Mouse (Mus musculus) CH12.LX (cell line): ENCODE measurements around the gene Actr2. TPM values are rescaled to one million over a fixed set of nuclear protein-coding genes. Genes with fewer than 3 reads are reported as not detected.
"Not testable (repeated sequence)": the region's sequence is repeated elsewhere in the genome, so short reads cannot be mapped to it uniquely, and the experiment has no call there.

Experiments used
- DNase-seq: peaks from one replicate; pipeline ENCODE4 v3.0.0-alpha.2; 2013; ENCODE audit errors: extremely low read depth
- H3K27ac ChIP-seq: 2 replicates; pipeline ENCODE4 v1.5.1; 2012; ENCODE audit warnings: low read depth, mild to moderate bottlenecking, control low read depth, moderate library complexity; ENCODE audit not compliant: insufficient read depth
- H3K27me3 ChIP-seq: replicated peaks from 2 replicates; pipeline ENCODE3; 2012; ENCODE audit warnings: inconsistent platforms
- H3K36me3 ChIP-seq, 2 experiments: replicated peaks in 1 of 2; 2 replicates each; pipeline versions ENCODE3 to v1.6.1; 2012; ENCODE audit warnings: inconsistent platforms in 1 of 2, low read length in 1 of 2, mild to moderate bottlenecking in 1 of 2, mixed read lengths in 1 of 2, moderate library complexity in 1 of 2; ENCODE audit not compliant: control insufficient read depth in 1 of 2, insufficient read depth in 1 of 2
- H3K4me1 ChIP-seq, 2 experiments: 2 replicates each; pipeline ENCODE4 v1.6.1; 2012; ENCODE audit warnings: inconsistent platforms in 1 of 2, moderate library complexity in 1 of 2; ENCODE audit not compliant: insufficient read depth in 2 of 2, control insufficient read depth in 1 of 2
- H3K4me2 ChIP-seq: 2 replicates; pipeline ENCODE4 v1.6.1; 2012; ENCODE audit warnings: low read depth, mild to moderate bottlenecking, control low read depth; ENCODE audit not compliant: poor library complexity, insufficient read depth, severe bottlenecking
- H3K4me3 ChIP-seq, 3 experiments: fragments of 150-350 bp in 1 of 3; sonication (generic) in 1 of 3; replicated peaks in 1 of 3; 2 replicates each; pipeline versions ENCODE3 to v1.5.1; 2011 to 2012; ENCODE audit warnings: low read depth in 2 of 3, low read length in 2 of 3, mild to moderate bottlenecking in 2 of 3, moderate library complexity in 2 of 3, control low read depth in 1 of 3, improper control_type of control experiment in 1 of 3, inconsistent platforms in 1 of 3, mixed read lengths in 1 of 3; ENCODE audit not compliant: poor library complexity in 1 of 3
- H3K79me2 ChIP-seq: replicated peaks from 2 replicates; pipeline ENCODE4 v1.6.1; 2012; ENCODE audit warnings: mild to moderate bottlenecking, moderate library complexity; ENCODE audit not compliant: control insufficient read depth, poor library complexity, insufficient read depth, severe bottlenecking; ENCODE audit errors: extremely low read depth
- H3K9ac ChIP-seq: 2 replicates; pipeline ENCODE4 v1.6.1; 2012; ENCODE audit warnings: low read depth, mild to moderate bottlenecking, control low read depth, moderate library complexity; ENCODE audit not compliant: insufficient read depth
- H3K9me3 ChIP-seq: replicated peaks from 2 replicates; pipeline ENCODE3; 2012; ENCODE audit warnings: low read length, inconsistent platforms, mixed read lengths
- EP300 ChIP-seq: IDR thresholded peaks from 2 replicates; pipeline ENCODE4 v1.6.1; 2011; ENCODE audit warnings: low read length, improper control_type of control experiment
- GABPA ChIP-seq: IDR thresholded peaks from 2 replicates; pipeline ENCODE4 v1.6.1; 2012; ENCODE audit warnings: low read depth, low read length, improper control_type of control experiment, inconsistent platforms; ENCODE audit not compliant: insufficient replicate concordance
- HCFC1 ChIP-seq: IDR thresholded peaks from 2 replicates; pipeline ENCODE4 v1.6.1; 2012; ENCODE audit warnings: low read depth, mild to moderate bottlenecking, inconsistent platforms, low read length, improper control_type of control experiment
- IRF4 ChIP-seq: IDR thresholded peaks from 2 replicates; pipeline ENCODE4 v1.6.1; 2014; ENCODE audit warnings: low read depth, mild to moderate bottlenecking, inconsistent platforms, low read length, improper control_type of control experiment
- KAT2A ChIP-seq: IDR thresholded peaks from 2 replicates; pipeline ENCODE4 v1.6.1; 2012; ENCODE audit warnings: low read length, improper control_type of control experiment, inconsistent platforms; ENCODE audit not compliant: insufficient replicate concordance
- MAX ChIP-seq: IDR thresholded peaks from 2 replicates; pipeline ENCODE4 v1.6.1; 2011; ENCODE audit warnings: low read length, improper control_type of control experiment
- MAZ ChIP-seq: IDR thresholded peaks from 2 replicates; pipeline ENCODE4 v1.6.1; 2012; ENCODE audit warnings: low read depth, mild to moderate bottlenecking, inconsistent platforms, low read length, improper control_type of control experiment, moderate library complexity
- MEF2A ChIP-seq: IDR thresholded peaks from 2 replicates; pipeline ENCODE4 v1.6.1; 2014; ENCODE audit warnings: low read depth, mild to moderate bottlenecking, inconsistent platforms, low read length, improper control_type of control experiment, borderline replicate concordance
- MYC ChIP-seq: IDR thresholded peaks from 2 replicates; pipeline ENCODE4 v1.6.1; 2011; ENCODE audit warnings: low read depth, mild to moderate bottlenecking, improper control_type of control experiment, low read length
- NELFE ChIP-seq: IDR thresholded peaks from 2 replicates; pipeline ENCODE4 v1.6.1; 2011; ENCODE audit warnings: low read depth, low read length, improper control_type of control experiment
- NRF1 ChIP-seq: IDR thresholded peaks from 2 replicates; pipeline ENCODE4 v1.6.1; 2014; ENCODE audit warnings: low read depth, mild to moderate bottlenecking, inconsistent platforms, low read length, improper control_type of control experiment, moderate library complexity
- RCOR1 ChIP-seq: conservative IDR thresholded peaks from 2 replicates; pipeline ENCODE4 v1.6.1; 2012; ENCODE audit warnings: low read depth, mild to moderate bottlenecking, inconsistent platforms, low read length, improper control_type of control experiment
- SIN3A ChIP-seq: IDR thresholded peaks from 2 replicates; pipeline ENCODE4 v1.6.1; 2012; ENCODE audit warnings: low read length, improper control_type of control experiment, inconsistent platforms
- TCF12 ChIP-seq: IDR thresholded peaks from 2 replicates; pipeline ENCODE4 v1.6.1; 2014; ENCODE audit warnings: low read depth, mild to moderate bottlenecking, inconsistent platforms, low read length, improper control_type of control experiment
- USF1 ChIP-seq: IDR thresholded peaks from 2 replicates; pipeline ENCODE4 v1.6.1; 2014; ENCODE audit warnings: low read depth, mild to moderate bottlenecking, inconsistent platforms, low read length, improper control_type of control experiment
- USF2 ChIP-seq: conservative IDR thresholded peaks from 2 replicates; pipeline ENCODE4 v1.6.1; 2011; ENCODE audit warnings: low read depth, low read length, improper control_type of control experiment
- dilution Hi-C: fragments of 300-500 bp; cut with MboI; formaldehyde crosslinking; loops from 2 replicates; pipeline ENCODE4 v1.14.3; 2020; ENCODE audit warnings: low sequenced_read_pairs; ENCODE audit not compliant: extremely low pct_unique_long_range_greater_than_20kb, extremely low pct_ligation_motif_present
- in situ Hi-C: fragments of 300-500 bp; cut with MboI; formaldehyde crosslinking; loops from 3 replicates; pipeline ENCODE4 v1.14.3; 2019; ENCODE audit warnings: low sequenced_read_pairs, low pct_ligation_motif_present, low pct_unique_long_range_greater_than_20kb, mixed read lengths
- polyA plus RNA-seq: library from polyadenylated mRNA; unstranded; fragments of >175 nt; gene quantifications from 2 replicates; pipeline ENCODE4 v1.2.1, GENCODE M21; 2012; ENCODE audit warnings: low read depth; ENCODE audit not compliant: insufficient read length
- total RNA-seq, 2 experiments: library from RNA; depleted of rRNA; stranded (reverse); fragments of 300-350 nt in 1 of 2; fragments of >200 nt in 1 of 2; gene quantifications; 2 replicates each; pipeline ENCODE4 v1.2.3; 2012 to 2014

Actr2 gene
- total and polyA plus RNA-seq, 3 experiments = 141 to 327 (median 189) TPM

GRCm38 (mm10) chr11:20064926-20065325, 47.8 kb downstream of the Actr2 start:
- in situ Hi-C loops (no loop called here), dilution Hi-C loops (no loop called here)
- Histone ChIP-seq H3K4me2 (no peak overlapping the region), H3K9me3 (no peaks in the 10 kb centered on the region), H3K79me2 (peaks cover 7% of the 10 kb centered on the region; the same call in 1 of the 2 replicates), H3K4me3 (no peak overlapping the region), H3K9ac (no peak overlapping the region), H3K36me3 (peaks cover 50 to 71% of the 10 kb centered on the region in 2 experiments), H3K4me1 (peaks cover 5 to 21% of the 10 kb centered on the region in 2 experiments), H3K27ac (no peak overlapping the region), H3K27me3 (no peaks in the 10 kb centered on the region)
- no peak for TF ChIP-seq MEF2A
- TF ChIP-seq USF1 = no peak
- TF ChIP-seq MYC = no peak
- no peak for TF ChIP-seq KAT2A
- TF ChIP-seq EP300 = no peak
- no peak for TF ChIP-seq GABPA
- no peak for TF ChIP-seq NRF1
- DNase-seq = no peak

- H3K9ac ChIP-seq, H3K4me2 ChIP-seq, DNase-seq, H3K27me3 ChIP-seq, in situ Hi-C loops, H3K4me3 ChIP-seq, H3K9me3 ChIP-seq, H3K79me2 ChIP-seq, dilution Hi-C loops, H3K27ac ChIP-seq: not testable (repeated sequence)
- Histone ChIP-seq H3K36me3 (peaks cover 54 to 74% of the 10 kb centered on the region in 2 experiments), H3K4me1 (peaks cover 5 to 13% of the 10 kb centered on the region in 2 experiments)
These were observed 48.6 kb downstream of the Actr2 start for GRCm38 (mm10) chr11:20064086-20064485.

- H3K4me1 ChIP-seq, H3K9me3 ChIP-seq, in situ Hi-C loops, H3K27me3 ChIP-seq, H3K4me2 ChIP-seq, DNase-seq, H3K27ac ChIP-seq, dilution Hi-C loops, H3K9ac ChIP-seq, H3K79me2 ChIP-seq, H3K4me3 ChIP-seq: not testable (repeated sequence)
- H3K36me3 ChIP-seq = peaks cover 63 to 75% of the 10 kb centered on the region in 2 experiments
These were observed 49.9 kb downstream of the Actr2 start for GRCm38 (mm10) chr11:20062801-20063200.

- no peak overlapping the region for H3K27ac ChIP-seq
- peaks cover 55 to 74% of the 10 kb centered on the region in 2 experiments for H3K36me3 ChIP-seq
- dilution Hi-C loops = no loop called here
- H3K27me3 ChIP-seq = no peaks in the 10 kb centered on the region
- H3K9me3 ChIP-seq = no peaks in the 10 kb centered on the region
- in situ Hi-C loops = no loop called here
- no peak overlapping the region for H3K9ac ChIP-seq
- no peak overlapping the region for H3K4me2 ChIP-seq
- no peak for DNase-seq
- TF ChIP-seq RCOR1 = no peak
- TF ChIP-seq IRF4 = no peak
- no peak for TF ChIP-seq MAZ
- no peak for TF ChIP-seq MAX
- no peak for TF ChIP-seq TCF12
- TF ChIP-seq NRF1 = no peak
- TF ChIP-seq GABPA = no peak
- no peak for TF ChIP-seq HCFC1
- no peak for TF ChIP-seq KAT2A
- TF ChIP-seq NELFE = no peak
- TF ChIP-seq USF1 = no peak
- no peak for TF ChIP-seq SIN3A
- no peak for TF ChIP-seq MEF2A
- no peak for TF ChIP-seq USF2
- no peak for TF ChIP-seq EP300
- H3K4me3 ChIP-seq = no peak overlapping the region
- peaks cover 0 to 1% of the 10 kb centered on the region in 2 experiments; a peak in 2 of 4 replicates for H3K4me1 ChIP-seq
- no peaks in the 10 kb centered on the region for H3K79me2 ChIP-seq
These were observed 53.0 kb downstream of the Actr2 start for GRCm38 (mm10) chr11:20059736-20060135.
